Mouse (Mus musculus) embryo, embryonic 11 days (tissue): ENCODE measurements around the gene Rnase1.
A peak's percentile ranks its signal among the peaks of the same experiment; 100 is the strongest.

ENCODE experiments used
- DNase-seq: peaks from one replicate; pipeline ENCODE4 v3.0.0-alpha.2; 2015

Gene Rnase1

DNA sequence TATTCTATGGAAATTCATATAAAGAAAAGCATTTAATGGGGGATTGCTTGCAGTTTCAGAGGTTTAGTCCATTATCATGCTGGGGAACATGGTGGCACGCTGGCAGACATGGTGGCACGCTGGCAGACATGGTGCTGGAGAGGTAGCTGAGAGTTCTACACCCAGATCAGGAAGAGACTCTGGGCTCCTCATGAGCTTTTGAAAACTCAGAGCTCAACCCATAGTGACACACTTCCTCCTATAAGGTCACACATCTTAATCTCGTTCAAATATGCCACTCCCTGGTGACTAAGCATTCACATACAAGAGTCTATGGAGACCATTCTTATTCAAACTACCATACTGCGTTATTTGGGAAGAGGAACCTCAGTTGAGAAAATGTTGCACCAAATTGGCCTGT lies 14.2 kb downstream of the Rnase1 start:
- DNase-seq, result no peak

GRCm38 (mm10) chr14:51131086-51131815 lies 15.3 kb downstream of the Rnase1 start:
- no peak for DNase-seq

- no peak for DNase-seq
Measured at GRCm38 (mm10) chr14:51130315-51130940, 16.2 kb downstream of the Rnase1 start.

DNA sequence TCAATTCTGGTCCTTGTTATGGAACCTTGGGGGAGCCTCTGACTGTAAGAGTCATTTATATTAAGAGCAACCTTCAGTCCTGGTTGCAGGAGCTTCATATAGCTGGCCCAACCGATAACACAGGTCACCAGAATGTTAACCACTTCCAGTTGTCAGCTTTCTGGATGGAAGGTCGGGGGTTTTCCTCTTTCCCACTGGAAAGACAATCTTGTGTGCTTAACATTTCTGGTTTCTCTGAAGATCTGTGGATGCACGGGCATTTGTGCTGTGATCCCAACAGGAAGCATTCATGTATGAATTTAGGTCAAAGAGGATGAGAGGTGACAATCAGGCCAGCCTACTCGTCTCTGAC lies 17.0 kb downstream of the Rnase1 start:
- no peak for DNase-seq

DNA sequence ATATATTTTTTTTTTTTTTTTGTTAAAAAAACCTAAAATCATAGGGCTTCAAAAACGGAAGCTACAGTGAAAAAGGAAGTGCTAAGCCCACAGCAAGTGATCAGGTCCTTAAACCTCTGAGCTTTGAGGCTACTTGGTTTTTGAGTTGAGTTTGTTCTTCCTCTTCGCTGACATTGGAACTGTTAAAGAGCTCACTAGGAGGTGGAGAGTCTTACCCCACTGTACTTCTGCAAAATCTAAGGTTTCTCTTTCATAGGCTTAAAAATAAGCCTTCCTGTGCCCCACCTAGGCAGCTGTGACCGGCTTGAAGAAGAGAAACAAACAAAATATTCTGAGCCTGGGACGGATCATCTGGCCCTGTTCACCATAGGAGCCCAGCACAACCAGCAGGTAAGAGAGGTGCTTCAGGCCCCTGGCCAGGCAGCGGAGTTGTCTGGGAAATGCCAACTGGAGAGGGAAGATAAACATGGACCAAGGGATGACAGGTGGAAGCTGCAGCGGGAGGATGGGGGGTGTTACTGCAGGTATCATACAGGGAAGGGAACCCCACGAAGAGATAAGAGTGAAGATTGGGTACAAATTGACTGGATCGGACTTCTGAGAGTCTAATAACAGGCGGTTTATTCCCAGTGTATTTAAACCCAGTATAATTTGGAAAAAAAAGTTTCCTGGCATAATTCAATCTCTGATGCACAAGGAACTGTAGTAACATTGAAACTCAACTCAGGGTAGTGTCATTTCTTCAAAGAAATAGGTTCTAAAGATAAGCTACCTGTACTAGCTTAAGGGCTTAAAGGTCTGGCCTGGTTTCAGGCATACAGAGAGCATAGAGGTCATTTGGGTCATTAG lies 17.6 kb downstream of the Rnase1 start:
- DNase-seq, result no peak

DNA sequence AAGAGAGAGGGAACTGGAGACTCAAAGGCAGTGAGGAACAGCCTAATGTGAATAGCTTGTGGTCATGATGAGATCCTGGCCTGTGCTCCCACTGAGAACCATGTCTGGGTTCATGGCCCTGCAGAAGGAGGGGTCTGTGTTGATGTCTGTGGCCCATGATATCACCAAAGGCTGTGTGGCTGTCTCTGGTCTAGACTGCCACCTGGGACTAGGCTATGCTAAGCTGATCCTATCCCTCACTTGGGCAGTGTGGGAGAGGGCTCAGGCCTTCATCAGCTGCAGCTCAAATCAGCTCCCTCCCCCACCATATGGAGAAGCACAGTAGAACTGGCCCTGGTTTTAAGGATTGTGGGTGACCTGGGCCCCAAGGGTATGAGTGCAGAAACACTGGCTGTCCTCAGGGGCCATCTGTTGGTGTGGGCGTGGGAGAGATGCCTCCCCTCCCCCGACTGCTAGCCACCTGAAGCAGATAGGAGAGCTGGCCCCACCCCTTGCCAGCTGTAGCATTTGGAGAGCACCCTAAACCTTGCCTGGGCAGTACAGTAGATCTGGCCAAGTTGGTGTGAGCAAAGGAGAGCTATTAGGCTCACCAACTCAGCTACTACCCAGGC lies 18.8 kb downstream of the Rnase1 start:
- no peak for DNase-seq

DNA sequence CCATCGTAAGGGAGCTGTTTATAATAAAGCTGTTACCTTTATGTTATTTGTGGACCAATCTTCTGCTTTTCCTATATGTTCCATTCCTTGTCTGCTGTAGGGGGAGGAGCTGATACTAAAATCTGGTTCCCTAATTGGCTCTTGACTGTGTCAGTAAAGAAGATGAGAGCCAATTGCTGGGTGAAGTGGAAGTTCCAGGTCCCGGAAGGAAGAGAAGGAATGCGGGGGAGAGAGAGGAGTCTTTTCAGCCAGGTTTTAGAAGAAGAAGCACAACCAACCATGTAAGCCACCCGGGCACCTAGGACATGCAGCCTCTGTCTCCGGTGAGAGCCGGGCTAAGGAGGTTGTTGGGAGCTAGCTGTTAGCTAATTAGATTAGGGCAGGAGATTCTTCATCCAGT lies 20.9 kb downstream of the Rnase1 start:
- no peak for DNase-seq

DNA sequence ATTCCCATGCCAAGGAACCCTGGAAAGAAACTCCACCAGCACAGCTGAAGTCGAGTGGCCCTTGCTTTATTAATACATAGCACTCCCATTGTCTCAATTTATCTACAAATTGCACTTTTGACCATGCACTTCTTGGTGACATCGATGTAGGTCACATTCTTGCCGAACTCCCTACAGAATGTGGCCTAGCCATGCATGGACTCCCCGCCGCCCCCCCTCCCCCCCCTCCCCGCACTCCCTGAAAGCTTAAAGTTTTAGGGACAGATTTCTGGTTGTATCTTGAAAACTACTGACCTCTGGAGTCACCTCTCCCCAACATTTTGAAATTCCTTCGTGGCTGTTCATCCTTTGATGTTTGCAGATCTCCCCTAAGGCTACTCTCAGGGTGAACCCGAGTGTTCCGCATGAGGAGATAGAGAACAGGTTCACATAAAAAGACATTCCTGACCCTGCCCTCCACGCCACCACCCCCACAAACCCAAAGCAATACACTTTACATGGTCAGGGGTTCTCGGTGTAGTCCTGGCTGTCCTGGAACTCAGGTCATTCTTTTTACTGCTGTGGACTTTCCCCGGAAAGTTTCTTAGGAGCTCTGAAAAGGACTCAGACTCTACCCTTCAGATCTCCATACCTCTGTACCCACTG lies 32.5 kb downstream of the Rnase1 start, which contains the start of gene Eddm3b:
Gene Eddm3b, plus strand, starts transcription at position 511 of the 645 bp plus-strand sequence.
- DNase-seq, result no peak

- DNase-seq, result no peak
Measured at GRCm38 (mm10) chr14:51113476-51113875, 33.1 kb downstream of the Rnase1 start.

DNA sequence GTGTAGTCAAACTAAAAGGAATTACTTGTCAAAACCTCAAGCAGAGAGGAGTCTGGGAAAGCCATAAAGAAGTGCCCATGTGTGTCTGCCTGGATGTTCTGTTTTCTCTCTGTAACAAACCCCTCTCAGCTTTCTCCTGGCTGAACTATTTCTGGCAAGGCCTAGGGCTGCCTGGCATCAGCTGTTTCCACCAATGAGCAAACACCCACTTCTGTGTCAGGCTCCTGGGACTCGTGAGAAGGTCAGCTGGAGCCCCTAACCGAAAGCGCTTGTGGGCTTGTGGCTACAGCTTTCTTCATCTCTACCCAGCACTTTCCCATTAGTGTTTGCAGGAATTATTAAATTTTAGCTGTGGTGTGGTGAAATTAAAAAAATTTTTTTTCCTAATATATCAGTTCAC lies 34.6 kb downstream of the Rnase1 start:
- no peak for DNase-seq

GRCm38 (mm10) chr14:51106449-51106967 lies 40.1 kb downstream of the Rnase1 start:
- no peak for DNase-seq

- DNase-seq, result no peak
Measured at GRCm38 (mm10) chr14:51104366-51104765, 42.2 kb downstream of the Rnase1 start.

- peak; percentile 65 for DNase-seq
Measured at GRCm38 (mm10) chr14:51103217-51103616, 43.4 kb downstream of the Rnase1 start.

- no peak for DNase-seq
Measured at GRCm38 (mm10) chr14:51101284-51101683, 45.3 kb downstream of the Rnase1 start.

DNA sequence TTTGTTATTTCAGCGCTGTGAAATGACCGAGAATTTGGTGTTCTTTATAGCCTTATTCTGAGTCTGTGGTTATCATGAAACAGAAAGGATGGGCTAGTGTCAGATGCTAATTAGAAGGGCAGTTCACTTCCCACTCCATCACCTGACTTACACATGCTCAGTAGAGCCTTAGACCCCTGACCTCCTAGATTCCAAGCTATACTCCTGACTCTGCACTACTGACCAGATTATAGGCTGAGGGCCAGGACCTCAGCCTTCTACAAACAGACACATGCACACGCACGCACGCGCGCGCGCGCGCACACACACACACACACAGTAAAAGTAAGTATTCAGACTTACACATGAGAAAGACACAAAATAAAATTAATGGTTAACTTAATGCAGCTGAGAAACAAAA lies 47.7 kb downstream of the Rnase1 start:
- DNase-seq, result no peak

DNA sequence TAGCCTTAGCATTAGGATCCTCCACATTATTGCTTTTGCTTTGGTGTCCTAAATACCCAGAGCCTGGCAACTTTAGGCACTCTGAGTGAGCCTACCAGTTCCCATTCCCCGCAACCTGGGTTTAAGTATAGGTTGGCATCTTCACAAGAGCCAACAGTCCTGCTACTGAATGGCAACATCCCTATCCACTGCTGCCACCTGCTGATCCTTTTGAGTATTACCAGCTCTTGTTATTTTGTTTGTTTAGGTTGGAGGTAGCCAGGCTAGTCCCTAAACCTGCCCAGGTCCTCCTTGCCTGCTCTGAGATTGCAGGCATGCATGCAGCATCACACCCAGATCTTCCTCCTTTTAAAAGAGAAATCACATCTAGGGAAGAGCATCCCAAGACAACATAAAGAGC lies 48.3 kb downstream of the Rnase1 start:
- DNase-seq, result peak; percentile 32

- no peak for DNase-seq
Measured at GRCm38 (mm10) chr14:51095736-51096524, 50.7 kb downstream of the Rnase1 start.
